Mouse (Mus musculus) activated CD4-positive, CD25-positive, alpha-beta regulatory T cell (primary cell): ENCODE results near the gene Antxr2. TPM values are rescaled to one million over a fixed set of nuclear protein-coding genes. Genes with fewer than 3 reads are reported as not detected.

Experiments
- polyA plus RNA-seq, 2 experiments: library from polyadenylated mRNA; unstranded; fragments of 100-300 nt; shearing (Covaris generic); gene quantifications; one replicate each; pipeline ENCODE4 v1.2.1; 2017

Gene Antxr2
- polyA plus RNA-seq = 10 to 100 TPM; 13.5 to 41.5 TPM

DNA sequence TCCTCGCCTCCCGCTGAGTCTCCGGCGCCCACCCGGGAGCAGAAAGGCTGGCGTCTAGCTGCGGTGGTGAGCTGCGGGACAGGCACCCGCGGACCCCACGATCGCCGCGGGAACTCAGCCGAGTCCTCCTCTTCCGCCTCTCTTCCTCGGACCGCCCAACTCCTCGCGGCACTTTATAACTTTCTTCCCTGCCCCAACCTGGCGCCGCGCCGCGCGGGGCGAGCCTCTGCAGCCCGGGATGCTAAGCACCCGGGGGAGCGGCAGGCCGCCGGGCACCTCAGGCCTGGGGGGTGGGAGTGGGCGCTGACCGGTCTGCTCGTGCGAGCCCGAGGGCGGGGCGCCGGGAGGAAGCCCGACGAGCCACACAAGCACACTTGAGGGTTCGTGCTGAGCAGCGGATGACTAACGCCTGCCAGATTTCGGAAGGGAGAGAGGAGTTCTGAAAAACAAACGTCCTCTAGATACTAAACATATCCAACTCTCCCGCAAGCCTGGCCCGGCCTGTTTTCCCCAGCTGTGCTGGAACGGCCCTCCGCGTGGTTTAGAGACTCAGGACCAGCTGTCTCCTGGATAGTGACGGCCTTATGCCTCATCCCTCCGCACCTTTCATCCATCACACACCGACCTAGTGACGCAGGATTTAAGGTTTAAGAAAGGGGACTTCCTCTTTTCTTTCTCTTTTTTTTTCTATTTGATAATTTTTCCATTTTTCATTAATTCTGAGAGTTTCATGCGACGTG is at the start of gene Antxr2:
TSS of gene Antxr2 (minus strand) at position 142 of the 740 bp plus-strand sequence.

Other genes with a start within 250 kb of the Antxr2 start
- under 1 TPM in 1 of 2 experiments, not detected in 1; 0.20 TPM for gene Prdm8, start 136.2 kb upstream of the Antxr2 start, polyA plus RNA-seq
- gene Fgf5, start 223.1 kb upstream of the Antxr2 start, polyA plus RNA-seq = under 1 TPM in 1 of 2 experiments, not detected in 1; 0.29 TPM